12 mouse cellular contexts compared by ENCODE assay signal in genomic region chr19:41651967-41652366, GRCm38 (mm10).
DNase-seq lines count a peak whose midpoint lies in the region; ATAC-seq lines count a peak whose summit lies in the region.
"Had no signal": no experiment of that assay in that cellular context is flagged by ENCODE, and none has a peak within 500 bp of the region (broad histone marks: within the 10 kb centered on the region; RNA-seq: fewer than 3 reads in every experiment).

No protein-coding gene starts in this region.

- peaks cover 39% of the 10 kb centered on the region for H3K4me1 ChIP-seq in midbrain, embryonic 11.5 days (ENCODE audit: control insufficient read depth, insufficient read depth, low read length)
- peaks cover 22% of the 10 kb centered on the region for H3K4me1 ChIP-seq in midbrain, embryonic 16.5 days (ENCODE audit: control insufficient read depth, insufficient read depth, low read length)
- H3K4me1 ChIP-seq in hindbrain, embryonic 14.5 days (replicated peaks; ENCODE audit: control insufficient read depth, insufficient read depth, low read length), result peaks cover 46% of the 10 kb centered on the region
- H3K4me1 ChIP-seq: intestine, embryonic 15.5 days had no signal

- no peak overlapping the region for H3K9ac ChIP-seq in midbrain, embryonic 11.5 days (ENCODE audit: low read length)
- no peak overlapping the region for H3K9ac ChIP-seq in midbrain, embryonic 16.5 days (ENCODE audit: low read depth, low read length)
- no peak overlapping the region for H3K9ac ChIP-seq in hindbrain, embryonic 14.5 days
- H3K9ac ChIP-seq: intestine, embryonic 15.5 days; limb, embryonic 13.5 days had no signal

- H3K4me3 ChIP-seq in midbrain, embryonic 11.5 days (ENCODE audit: low read depth, low read length), result no peak overlapping the region
- H3K4me3 ChIP-seq in midbrain, embryonic 16.5 days (ENCODE audit: low read depth, low read length), result no peak overlapping the region
- no peak overlapping the region for H3K4me3 ChIP-seq in hindbrain, embryonic 14.5 days (replicated peaks; ENCODE audit: low read length)
- H3K4me3 ChIP-seq: intestine, embryonic 15.5 days; limb, embryonic 13.5 days had no signal

- no peak overlapping the region for H3K27ac ChIP-seq in midbrain, embryonic 11.5 days (ENCODE audit: low read depth, low read length)
- no peak overlapping the region for H3K27ac ChIP-seq in midbrain, embryonic 16.5 days (ENCODE audit: low read length)
- peak overlapping the region; percentile 48; the same call in 1 of the 2 replicates for H3K27ac ChIP-seq in hindbrain, embryonic 14.5 days
- H3K27ac ChIP-seq: intestine, embryonic 15.5 days; limb, embryonic 13.5 days had no signal

- no peaks in the 10 kb centered on the region for H3K36me3 ChIP-seq in midbrain, embryonic 11.5 days (ENCODE audit: control insufficient read depth, insufficient read depth, low read length)
- 0 out of 2 replicates have a peak, but pooled peaks cover 3% of the 10 kb centered on the region for H3K36me3 ChIP-seq in midbrain, embryonic 16.5 days (ENCODE audit: control insufficient read depth, insufficient read depth, low read length)
- H3K36me3 ChIP-seq in hindbrain, embryonic 14.5 days (replicated peaks; ENCODE audit: control insufficient read depth, insufficient read depth), result peaks cover 7% of the 10 kb centered on the region
- H3K36me3 ChIP-seq: intestine, embryonic 15.5 days; limb, embryonic 13.5 days had no signal

- ATAC-seq in midbrain, embryonic 11.5 days (ENCODE audit: low FRiP score), result peak; percentile 30; the same call in 1 of the 2 replicates
- no peak for ATAC-seq in midbrain, embryonic 16.5 days
- ATAC-seq in hindbrain, embryonic 14.5 days (ENCODE audit: low FRiP score), result peak; percentile 74
- ATAC-seq: intestine, embryonic 15.5 days had no signal

- WGBS in midbrain, embryonic 11.5 days, result 18% methylated on average over 10 of the region's 10 CpGs
- 18% methylated on average over 10 of the region's 10 CpGs for WGBS in midbrain, embryonic 16.5 days
- WGBS in hindbrain, embryonic 14.5 days, result 11% methylated on average over 10 of the region's 10 CpGs

- peaks cover 9% of the 10 kb centered on the region for H3K27me3 ChIP-seq in midbrain, embryonic 11.5 days (ENCODE audit: control insufficient read depth, insufficient read depth, low read length)
- no peaks in the 10 kb centered on the region for H3K27me3 ChIP-seq in midbrain, embryonic 16.5 days (ENCODE audit: control insufficient read depth, insufficient read depth, low read depth, low read length)
- no peaks in the 10 kb centered on the region for H3K27me3 ChIP-seq in hindbrain, embryonic 14.5 days (ENCODE audit: control insufficient read depth, insufficient read depth, low read length)

- 0 out of 2 replicates have a peak overlapping the region, but pooled peaks have one; percentile 4 for H3K4me2 ChIP-seq in midbrain, embryonic 11.5 days
- H3K4me2 ChIP-seq in midbrain, embryonic 16.5 days (ENCODE audit: low read length), result no peak overlapping the region
- no peak overlapping the region for H3K4me2 ChIP-seq in hindbrain, embryonic 14.5 days (replicated peaks)
- H3K4me2 ChIP-seq: intestine, embryonic 15.5 days; limb, embryonic 13.5 days had no signal

- H3K9me3 ChIP-seq in midbrain, embryonic 11.5 days (ENCODE audit: control insufficient read depth, low read length), result no peaks in the 10 kb centered on the region
- no peaks in the 10 kb centered on the region for H3K9me3 ChIP-seq in midbrain, embryonic 16.5 days (replicated peaks; ENCODE audit: control insufficient read depth, low read length, poor library complexity, severe bottlenecking)
- H3K9me3 ChIP-seq in hindbrain, embryonic 14.5 days (ENCODE audit: control insufficient read depth, low read length), result no peaks in the 10 kb centered on the region
- H3K9me3 ChIP-seq: intestine, embryonic 15.5 days; limb, embryonic 13.5 days had no signal

- DNase-seq in cerebellum, postnatal 10 days, result peak; percentile 80 to 88
- no peak for DNase-seq in cerebellum, adult 11-12 months
- no peak for DNase-seq in midbrain, embryonic 11.5 days (ENCODE audit: low spot score, missing footprints)
- DNase-seq in hindbrain, embryonic 14.5 days (ENCODE audit: low spot score), result peak; percentile 69
- no peak for DNase-seq in spleen, postnatal 10 days (ENCODE audit: low spot score in 2 of 2)
- no peak for DNase-seq in heart, adult 9 months (ENCODE audit: low spot score in 2 of 2)
- DNase-seq in heart, postnatal 36 days, result no peak
- DNase-seq: adrenal gland, adult 2 months; lung, postnatal 36 days had no signal

- intact Hi-C loops in heart, postnatal 36 days (cut with DNase I), result loop anchor here (10.0 kb wide), 1 partner anchor 213 kb away; no protein-coding TSS in a partner anchor

Comparison
In these comparisons a context has a peak if more than half of its experiments do, and no peak if none do; other contexts are left out.
1. DNase-seq: peak in cerebellum, postnatal 10 days (2 of 2) and hindbrain, embryonic 14.5 days (single experiment); none in cerebellum, adult 11-12 months (single experiment), midbrain, embryonic 11.5 days (single experiment), spleen, postnatal 10 days (0 of 2), heart, adult 9 months (0 of 2) and heart, postnatal 36 days (0 of 2).